Mouse (Mus musculus): ENCODE measurements at regions not wholly inside any gene's neighbourhood (a gene's known extent, or its start where the extent isn't known, plus 50 kb on each side); places are given as distances from the start of the nearest gene placed in this dataset.

DNA sequence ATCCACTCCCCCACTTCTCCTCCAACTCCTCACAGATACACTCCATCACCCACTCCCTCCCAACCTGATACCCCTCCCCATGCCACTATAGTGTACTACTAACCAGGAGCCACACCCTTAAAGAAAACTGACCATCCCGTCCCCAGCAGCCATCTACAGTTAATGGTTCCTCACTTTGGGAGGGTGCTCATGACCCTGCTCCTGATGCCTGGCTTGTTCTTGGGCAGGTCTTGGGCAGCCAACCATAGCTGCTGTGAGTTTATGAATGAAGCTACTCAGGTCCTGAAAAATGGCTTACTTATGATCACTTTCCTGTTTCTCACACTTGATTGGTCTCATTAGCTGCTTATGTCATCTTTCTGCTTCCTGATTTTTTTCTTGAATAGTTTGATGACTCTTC, 377.9 kb upstream of the Gm5148 start:
- ChIA-PET POLR2A (no interaction called here), CTCF (no interaction called here)

DNA sequence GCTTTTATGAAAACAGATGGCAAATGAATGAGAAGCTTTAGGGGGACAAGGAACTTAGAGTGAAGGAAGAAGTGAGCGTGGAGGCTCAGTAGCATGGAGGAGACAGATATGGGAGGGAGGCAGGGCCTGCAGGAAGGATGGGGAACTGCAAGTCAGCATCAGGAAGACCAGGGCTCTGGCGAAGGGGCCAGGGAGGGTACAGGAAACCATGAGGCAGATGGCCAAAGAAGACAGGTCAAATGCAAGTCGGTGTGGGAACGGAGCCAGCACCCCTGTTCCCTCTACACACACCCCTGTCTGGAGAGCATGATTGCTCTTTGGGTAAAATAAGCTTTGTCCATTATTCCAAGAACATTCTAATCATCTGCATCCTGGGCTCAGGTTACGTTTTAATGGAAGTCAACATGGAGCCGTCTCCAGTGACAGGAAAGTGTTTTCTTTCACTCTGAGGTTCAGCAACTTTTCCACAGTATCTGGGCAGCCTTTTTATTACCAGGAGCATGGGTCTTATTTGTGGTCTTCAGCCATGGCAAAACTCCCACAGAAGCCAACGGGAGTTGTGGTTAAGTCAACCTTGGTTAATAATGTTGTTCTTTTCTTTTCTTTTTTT, 370.2 kb upstream of the Gm5148 start:
- ChIA-PET CTCF (interaction anchor here in 1 of 4 experiments (0.6 kb wide), 1 partner anchor 451 kb away, joined by 3 read pairs; no protein-coding TSS in a partner anchor), POLR2A (no interaction called here)

DNA sequence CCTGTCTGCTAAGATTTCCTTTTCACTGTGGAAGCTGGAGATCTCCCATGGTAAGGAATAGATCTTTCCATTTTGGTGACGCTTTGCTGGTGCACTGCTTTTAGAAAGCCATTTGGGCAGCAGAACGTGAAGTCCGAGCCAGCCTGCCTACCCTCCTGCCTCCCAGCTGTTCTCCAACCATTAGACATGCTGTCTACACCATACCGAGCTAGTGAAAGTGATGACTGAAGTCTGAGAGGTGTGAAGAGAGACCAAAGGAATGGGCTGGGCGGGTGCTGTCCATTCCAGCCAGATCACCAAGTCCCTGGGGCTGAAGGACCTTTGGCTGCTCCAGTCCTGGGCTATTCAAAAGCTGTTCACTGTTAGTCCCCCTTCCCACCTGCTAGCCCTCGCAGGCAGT, 360.3 kb upstream of the Gm5148 start:
- POLR2A ChIA-PET: no interaction called here
- CTCF ChIA-PET: no interaction called here

- ChIA-PET CTCF (no interaction called here), POLR2A (interaction anchor here in 1 of 4 experiments (0.8 kb wide), 1 partner anchor 186 kb away, joined by 3 read pairs; no protein-coding TSS in a partner anchor)
These were observed 358.1 kb upstream of the Gm5148 start for GRCm38 (mm10) chr3:38082386-38082785.

DNA sequence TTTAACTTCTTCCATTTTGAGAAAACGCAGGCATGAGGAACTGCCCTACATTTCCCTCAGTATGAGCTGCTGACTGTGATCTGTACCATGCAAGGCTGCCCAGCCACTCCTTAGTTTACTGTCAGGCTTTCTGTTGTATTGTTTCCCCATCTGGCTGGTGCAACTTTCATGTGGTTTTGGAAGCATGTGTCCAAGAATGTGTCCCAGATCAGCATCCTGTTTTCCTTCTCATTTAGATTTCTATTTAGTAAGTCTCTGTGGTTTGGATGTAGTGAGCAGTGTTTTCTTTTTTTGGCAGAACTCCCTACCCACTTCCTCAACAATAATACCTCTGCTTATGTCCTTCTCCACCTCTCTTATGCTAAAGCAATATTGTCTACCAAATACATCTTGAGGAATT, 352.5 kb upstream of the Gm5148 start:
- CTCF ChIA-PET: no interaction called here
- POLR2A ChIA-PET: no interaction called here

DNA sequence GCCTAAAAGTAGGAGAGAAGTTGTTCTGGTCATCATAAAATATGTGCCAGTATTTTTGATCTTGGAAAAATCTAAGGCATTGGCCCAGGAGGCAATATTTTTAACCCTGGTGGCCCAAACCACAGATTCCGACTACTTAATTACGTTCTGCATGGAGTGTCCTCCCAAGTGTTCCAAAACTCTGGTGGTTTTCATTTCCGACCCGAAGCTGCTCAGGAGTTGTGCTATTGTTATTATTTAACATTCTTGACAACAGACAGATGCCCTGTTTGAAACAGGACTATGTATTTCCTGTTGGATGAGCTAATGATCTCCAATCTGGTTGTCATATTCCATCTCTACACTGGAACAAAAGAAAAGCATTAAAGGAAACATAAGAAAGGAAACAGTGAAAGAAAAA, 349.7 kb upstream of the Gm5148 start:
- POLR2A ChIA-PET: no interaction called here
- CTCF ChIA-PET: no interaction called here

DNA sequence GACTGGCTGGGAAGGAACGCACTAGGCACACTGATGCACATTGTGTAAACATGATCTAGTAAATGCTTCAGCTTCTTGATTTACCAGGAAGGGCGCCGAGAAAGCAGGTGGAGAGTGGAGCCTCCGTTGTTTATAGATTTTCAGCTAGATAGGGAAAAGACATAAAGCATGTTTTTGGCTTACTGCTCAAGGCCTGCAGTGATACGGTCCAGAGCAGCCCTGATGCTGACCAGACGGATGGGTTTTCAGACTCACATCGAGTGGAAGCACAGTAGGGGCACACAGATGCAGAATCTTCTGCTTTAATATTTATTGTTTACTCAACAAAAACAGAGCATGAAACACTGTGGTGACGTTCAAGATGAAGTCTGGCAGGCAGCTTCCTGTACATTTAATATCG, 331.3 kb upstream of the Gm5148 start:
- POLR2A ChIA-PET: no interaction called here

DNA sequence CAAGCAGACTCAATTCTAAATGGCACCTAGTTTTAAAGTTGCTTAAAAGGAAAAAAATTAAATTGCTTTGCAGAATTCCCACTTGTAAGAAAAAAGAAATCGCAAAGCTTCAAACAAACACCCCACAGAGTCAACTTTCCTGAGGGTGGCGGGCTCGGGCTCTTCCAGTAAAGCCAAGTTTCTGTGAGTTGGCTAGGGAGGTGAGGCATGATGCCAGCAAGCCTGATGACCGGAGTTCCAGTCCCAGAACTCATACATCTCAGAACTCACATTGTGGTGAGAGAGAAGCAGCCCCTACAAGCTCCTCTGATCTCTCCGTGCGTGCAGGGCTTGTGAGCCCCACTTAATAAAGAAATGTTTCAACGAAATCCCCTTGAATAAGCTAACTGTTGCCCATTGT, 328.7 kb upstream of the Gm5148 start:
- POLR2A ChIA-PET: no interaction called here

More for the DNA sequence above, 331.3 kb upstream of the Gm5148 start:
- CTCF ChIA-PET: no interaction called here

GRCm38 (mm10) chr3:38051748-38052147, 327.5 kb upstream of the Gm5148 start:
- CTCF ChIA-PET: interaction anchor here in 1 of 4 experiments (0.7 kb wide), 1 partner anchor 482 kb away, joined by 3 read pairs; no protein-coding TSS in a partner anchor
- POLR2A ChIA-PET: no interaction called here

More for the DNA sequence above, 328.7 kb upstream of the Gm5148 start:
- CTCF ChIA-PET: interaction anchor here in 1 of 4 experiments (0.6 kb wide), 1 partner anchor 505 kb away, joined by 4 read pairs; no protein-coding TSS in a partner anchor

GRCm38 (mm10) chr3:38050856-38051255, 326.6 kb upstream of the Gm5148 start:
- ChIA-PET CTCF (no interaction called here), POLR2A (no interaction called here)

- POLR2A ChIA-PET: no interaction called here
- CTCF ChIA-PET: no interaction called here
These were observed 326.1 kb upstream of the Gm5148 start for GRCm38 (mm10) chr3:38050366-38050765.

- POLR2A ChIA-PET: no interaction called here
- CTCF ChIA-PET: interaction anchor here in 1 of 4 experiments (0.6 kb wide), 1 partner anchor 70 kb away, joined by 3 read pairs; no protein-coding TSS in a partner anchor
These were observed 325.0 kb upstream of the Gm5148 start for GRCm38 (mm10) chr3:38049290-38049689.

DNA sequence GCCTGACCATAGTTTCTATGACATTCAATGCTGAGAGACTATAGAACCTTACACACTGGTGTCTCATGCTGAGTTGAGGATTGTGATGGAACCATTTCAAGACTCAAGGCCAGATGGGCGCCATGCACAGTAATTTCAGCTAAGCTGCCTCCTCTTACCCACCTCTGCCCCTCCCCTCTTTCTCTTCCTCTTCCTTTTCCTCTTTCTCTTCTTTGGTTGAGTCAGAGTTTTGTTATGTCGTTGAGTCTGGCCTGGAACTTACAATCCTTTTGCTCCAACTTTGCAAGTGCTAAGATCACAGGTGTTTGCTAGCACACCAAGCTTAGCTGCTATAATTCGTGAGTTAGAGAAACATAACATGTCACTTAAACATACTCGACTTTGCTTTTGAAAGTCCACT, 323.2 kb upstream of the Gm5148 start:
- ChIA-PET POLR2A (no interaction called here), CTCF (no interaction called here)

GRCm38 (mm10) chr3:38046611-38047010, 322.3 kb upstream of the Gm5148 start:
- CTCF ChIA-PET: interaction anchor here in 1 of 4 experiments (0.6 kb wide), 1 partner anchor 507 kb away, joined by 5 read pairs; no protein-coding TSS in a partner anchor
- POLR2A ChIA-PET: no interaction called here

GRCm38 (mm10) chr3:38045989-38046388, 321.7 kb upstream of the Gm5148 start:
- POLR2A ChIA-PET: no interaction called here
- CTCF ChIA-PET: no interaction called here

GRCm38 (mm10) chr3:38045523-38045922, 321.2 kb upstream of the Gm5148 start:
- ChIA-PET CTCF (no interaction called here), POLR2A (no interaction called here)

- ChIA-PET POLR2A (no interaction called here), CTCF (no interaction called here)
These were observed 320.0 kb upstream of the Gm5148 start for GRCm38 (mm10) chr3:38044338-38044737.

DNA sequence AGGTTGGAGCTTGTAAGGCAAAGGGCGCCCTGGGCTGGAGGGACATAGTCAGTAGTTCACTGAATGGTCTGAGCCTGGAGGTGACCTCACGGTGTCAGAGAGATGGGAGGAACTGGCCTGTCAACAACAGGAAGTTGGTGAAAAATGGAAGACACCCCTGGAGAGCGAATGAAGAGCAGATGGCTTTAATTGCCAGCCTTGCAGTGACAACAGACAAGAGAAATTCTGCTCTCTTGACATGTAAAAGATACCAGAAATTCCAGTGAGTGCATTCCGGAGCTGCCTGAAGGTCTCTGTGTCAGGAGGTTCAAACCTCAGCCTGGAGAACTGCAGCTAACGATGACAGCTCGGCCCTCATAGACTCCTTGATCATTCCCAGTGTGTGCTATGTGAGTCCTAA, 318.3 kb upstream of the Gm5148 start:
- POLR2A ChIA-PET: no interaction called here
- CTCF ChIA-PET: no interaction called here

DNA sequence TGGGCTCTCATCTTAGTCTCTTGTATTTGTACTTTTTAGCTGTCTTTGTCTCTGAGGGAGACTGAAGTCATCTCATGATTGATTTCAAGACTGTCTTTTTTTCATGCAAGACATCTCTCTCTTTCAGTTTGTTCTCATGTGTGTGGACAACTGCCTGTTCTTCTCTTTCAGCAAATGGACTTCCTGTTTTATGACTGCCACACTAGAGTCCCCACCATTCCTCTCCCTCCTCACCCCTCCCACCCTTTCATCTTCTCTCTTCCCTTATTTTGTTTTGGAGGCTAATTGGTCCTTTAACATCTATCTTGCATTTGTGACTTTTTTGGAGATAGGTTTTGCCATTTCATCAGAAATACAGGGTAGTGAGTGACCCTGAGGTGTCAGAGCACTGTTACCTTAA, 311.8 kb upstream of the Gm5148 start:
- ChIA-PET POLR2A (no interaction called here), CTCF (no interaction called here)

DNA sequence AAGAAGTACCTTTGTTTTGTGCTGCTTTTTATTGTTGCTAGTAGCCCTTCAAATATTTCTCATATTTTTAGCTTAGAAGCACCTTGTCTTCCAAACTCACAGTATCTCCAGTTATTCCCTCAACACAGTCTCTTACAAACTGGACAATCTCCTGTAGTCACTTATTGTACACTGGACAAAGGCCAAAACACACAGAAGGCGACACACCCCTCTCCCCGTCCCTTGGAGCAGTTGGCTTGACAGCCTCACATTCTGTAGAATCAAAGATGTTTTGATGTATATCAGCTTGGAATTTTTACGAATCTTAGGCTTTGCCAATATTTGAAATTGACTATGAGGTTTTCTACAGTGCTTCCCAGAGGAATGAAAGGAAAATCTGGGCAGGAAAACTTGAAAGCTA, 309.8 kb upstream of the Gm5148 start:
- ChIA-PET POLR2A (no interaction called here), CTCF (no interaction called here)

DNA sequence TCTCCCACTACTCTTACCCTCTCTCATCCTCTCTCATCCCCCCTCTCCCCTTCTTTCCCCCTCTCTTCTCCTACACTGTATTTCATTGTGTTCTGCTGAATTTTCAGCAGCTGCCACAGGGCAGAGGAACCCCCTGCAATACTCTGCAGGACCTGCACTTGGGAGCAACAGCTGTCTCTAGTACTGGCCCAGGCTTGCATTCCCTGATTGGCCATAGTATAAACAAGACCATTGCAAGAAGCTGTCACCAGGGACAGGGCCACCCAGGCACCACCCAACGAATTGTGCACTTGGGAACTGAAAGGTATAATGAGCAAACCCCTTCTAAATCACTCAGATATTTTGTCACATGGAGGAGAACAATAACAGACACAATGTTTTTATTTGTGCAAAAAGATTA, 290.5 kb upstream of the Gm5148 start:
- ChIA-PET CTCF (no interaction called here), POLR2A (no interaction called here)

- POLR2A ChIA-PET: no interaction called here
- CTCF ChIA-PET: interaction anchor here in 1 of 4 experiments (0.5 kb wide), 1 partner anchor 838 kb away, joined by 3 read pairs; no protein-coding TSS in a partner anchor
These were observed 284.9 kb upstream of the Gm5148 start for GRCm38 (mm10) chr3:38009168-38009567.

All from embryonic stem cell, embryonic (primary cell).